Mouse (Mus musculus) A20 (cell line): ENCODE measurements at regions not wholly inside any gene's neighbourhood (a gene's known extent, or its start where the extent isn't known, plus 50 kb on each side); places are given as distances from the start of the nearest gene placed in this dataset.

Experiments
- DNase-seq: peaks from one replicate; pipeline ENCODE4 v3.0.0-alpha.2; 2011; ENCODE audit warnings: low read depth, low spot score

- DNase-seq, result no peak
Observed at GRCm38 (mm10) chr8:25341225-25341624, 517.1 kb upstream of the Adam5 start.

GRCm38 (mm10) chr8:25340729-25341128, 516.6 kb upstream of the Adam5 start:
- no peak for DNase-seq

GRCm38 (mm10) chr8:25332120-25332607, 508.0 kb upstream of the Adam5 start:
- no peak for DNase-seq

GRCm38 (mm10) chr8:25331161-25331776, 507.1 kb upstream of the Adam5 start:
- DNase-seq, result no peak

- no peak for DNase-seq
Observed at GRCm38 (mm10) chr8:25329791-25330190, 505.6 kb upstream of the Adam5 start.

- peak; percentile 9 for DNase-seq
Observed at GRCm38 (mm10) chr8:25328318-25328717, 504.1 kb upstream of the Adam5 start.

- no peak for DNase-seq
Observed at GRCm38 (mm10) chr8:25326930-25327329, 502.8 kb upstream of the Adam5 start.

- no peak for DNase-seq
Observed at GRCm38 (mm10) chr8:25326257-25326656, 502.1 kb upstream of the Adam5 start.

- DNase-seq, result no peak
Observed at GRCm38 (mm10) chr8:25324731-25325130, 500.6 kb upstream of the Adam5 start.

GRCm38 (mm10) chr8:25323643-25324420, 499.7 kb upstream of the Adam5 start:
- no peak for DNase-seq

GRCm38 (mm10) chr8:25316383-25316782, 492.2 kb upstream of the Adam5 start:
- no peak for DNase-seq

- no peak for DNase-seq
Observed at GRCm38 (mm10) chr8:25311811-25312533, 487.8 kb upstream of the Adam5 start.

GRCm38 (mm10) chr8:25307956-25308355, 483.8 kb upstream of the Adam5 start:
- DNase-seq, result no peak

- no peak for DNase-seq
Observed at GRCm38 (mm10) chr8:25307511-25307910, 483.3 kb upstream of the Adam5 start.

- DNase-seq, result no peak
Observed at GRCm38 (mm10) chr8:25306769-25307491, 482.8 kb upstream of the Adam5 start.
